Mouse (Mus musculus): ENCODE results near the gene Sel1l3.

- TF ChIP-seq CTCF (IDR thresholded peaks at IDR 0.05; ENCODE audit: borderline replicate concordance, control insufficient read depth, extremely low read depth, insufficient read depth, low read length, poor library complexity) = no peak
- TF ChIP-seq POLR2A (IDR thresholded peaks at IDR 0.05; ENCODE audit: control insufficient read depth, extremely low read depth, insufficient read depth, low read length, poor library complexity) = no peak
These were observed 18.9 kb downstream of the Sel1l3 start for GRCm38 (mm10) chr5:53194841-53195240.

Data from thymus, adult 2 months (tissue).